Mouse (Mus musculus): ENCODE results near the gene Sc5d. TPM values are rescaled to one million over a fixed set of nuclear protein-coding genes. Genes with fewer than 3 reads are reported as not detected.

The Sc5d gene
- polyA plus RNA-seq, 1 experiment = 53.9 TPM

- TF ChIP-seq CTCF (IDR thresholded peaks at IDR 0.05; ENCODE audit: borderline replicate concordance, extremely low read depth, insufficient read depth, insufficient read length) (no peak), POLR2A (IDR thresholded peaks at IDR 0.05; ENCODE audit: borderline replicate concordance, extremely low read depth, insufficient read depth, insufficient read length, poor library complexity, severe bottlenecking) (no peak)
- no peak for DNase-seq (ENCODE audit: low read depth)
These were observed 49.9 kb downstream of the Sc5d start for GRCm38 (mm10) chr9:42214116-42214515.

- TF ChIP-seq CTCF (IDR thresholded peaks at IDR 0.05; ENCODE audit: borderline replicate concordance, extremely low read depth, insufficient read depth, insufficient read length) = no peak
- no peak for TF ChIP-seq POLR2A (IDR thresholded peaks at IDR 0.05; ENCODE audit: borderline replicate concordance, extremely low read depth, insufficient read depth, insufficient read length, poor library complexity, severe bottlenecking)
- DNase-seq (ENCODE audit: low read depth) = no peak
These were observed 50.9 kb downstream of the Sc5d start for GRCm38 (mm10) chr9:42213142-42213541.

- no peak for DNase-seq (ENCODE audit: low read depth)
- TF ChIP-seq CTCF (IDR thresholded peaks at IDR 0.05; ENCODE audit: borderline replicate concordance, extremely low read depth, insufficient read depth, insufficient read length) (no peak), POLR2A (IDR thresholded peaks at IDR 0.05; ENCODE audit: borderline replicate concordance, extremely low read depth, insufficient read depth, insufficient read length, poor library complexity, severe bottlenecking) (no peak)
These were observed 54.4 kb downstream of the Sc5d start for GRCm38 (mm10) chr9:42209666-42210065.

- TF ChIP-seq POLR2A (IDR thresholded peaks at IDR 0.05; ENCODE audit: borderline replicate concordance, extremely low read depth, insufficient read depth, insufficient read length, poor library complexity, severe bottlenecking) (no peak), CTCF (IDR thresholded peaks at IDR 0.05; ENCODE audit: borderline replicate concordance, extremely low read depth, insufficient read depth, insufficient read length) (peak; percentile 59; the same call in 1 of the 2 replicates)
- peak; percentile 74 for DNase-seq (ENCODE audit: low read depth)
These were observed 55.6 kb downstream of the Sc5d start for GRCm38 (mm10) chr9:42208463-42208862.

- peak; percentile 75 for DNase-seq (ENCODE audit: low read depth)
- no peak for TF ChIP-seq POLR2A (IDR thresholded peaks at IDR 0.05; ENCODE audit: borderline replicate concordance, extremely low read depth, insufficient read depth, insufficient read length, poor library complexity, severe bottlenecking)
- TF ChIP-seq CTCF (IDR thresholded peaks at IDR 0.05; ENCODE audit: borderline replicate concordance, extremely low read depth, insufficient read depth, insufficient read length) = no peak
These were observed 57.3 kb downstream of the Sc5d start for GRCm38 (mm10) chr9:42206750-42207149.

- TF ChIP-seq POLR2A (IDR thresholded peaks at IDR 0.05; ENCODE audit: borderline replicate concordance, extremely low read depth, insufficient read depth, insufficient read length, poor library complexity, severe bottlenecking) = no peak
- no peak for TF ChIP-seq CTCF (IDR thresholded peaks at IDR 0.05; ENCODE audit: borderline replicate concordance, extremely low read depth, insufficient read depth, insufficient read length)
- no peak for DNase-seq (ENCODE audit: low read depth)
These were observed 61.8 kb downstream of the Sc5d start for GRCm38 (mm10) chr9:42202271-42202670.

Other genes with a start within 250 kb of the Sc5d start
- gene Sorl1, start 140.0 kb downstream of the Sc5d start, polyA plus RNA-seq (2012; rRNA removed) = 12.9 and 16.3 TPM in 2 replicates
- 0.63 and 0.71 TPM in 2 replicates for gene Tecta, start 135.7 kb upstream of the Sc5d start, polyA plus RNA-seq (2012; rRNA removed)
- 17.4 and 18.6 TPM in 2 replicates for gene Tbcel, start 243.6 kb upstream of the Sc5d start, polyA plus RNA-seq (2012; rRNA removed)